ENCODE assay signal across 19 mouse cellular contexts in the genomic region with DNA sequence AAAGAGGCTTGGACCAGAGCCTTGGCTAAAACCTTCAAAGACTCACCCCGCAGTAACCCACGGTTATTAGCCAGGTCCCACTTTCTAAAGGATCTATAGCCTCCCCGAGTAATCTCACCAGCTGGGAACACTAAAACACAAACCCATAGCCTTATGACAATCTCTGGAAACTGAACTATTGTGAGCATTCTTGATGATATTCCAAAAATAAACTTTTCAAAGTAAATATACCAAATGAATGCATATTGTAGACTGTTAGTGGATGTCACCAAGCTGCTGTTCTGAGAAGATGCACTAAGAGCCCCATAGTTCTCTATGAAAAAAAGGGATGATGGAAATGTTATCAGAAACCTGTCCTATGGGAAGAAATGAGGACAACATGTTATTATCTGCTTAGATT. TPM values are rescaled to one million over a fixed set of nuclear protein-coding genes. Genes with fewer than 3 reads are reported as not detected.
DNase-seq lines count a peak whose midpoint lies in the region; ATAC-seq and TF ChIP-seq lines count a peak whose summit lies in the region.
"Had no signal": no experiment of that assay in that cellular context is flagged by ENCODE, and none has a peak within 500 bp of the region (broad histone marks: within the 10 kb centered on the region; RNA-seq: fewer than 3 reads in every experiment).

No protein-coding gene starts in this region.

- H3K79me2 ChIP-seq in heart, adult 2 months (replicated peaks; ENCODE audit: control insufficient read depth, insufficient read depth, low read length) = no peaks in the 10 kb centered on the region

- no peak overlapping the region for H3K4me3 ChIP-seq in heart, adult 2 months
- no peak overlapping the region for H3K4me3 ChIP-seq in heart, embryonic 12.5 days
- no peak overlapping the region for H3K4me3 ChIP-seq in liver, embryonic 12.5 days
- H3K4me3 ChIP-seq in lung, postnatal 0 days (ENCODE audit: low read depth, low read length) = no peak overlapping the region
- H3K4me3 ChIP-seq: embryonic facial prominence, embryonic 13.5 days; forebrain, embryonic 13.5 days; hindbrain, embryonic 15.5 days had no signal

- DNase-seq in heart, adult 2 months = no peak
- DNase-seq in liver = no peak
- DNase-seq in lung, postnatal 0 days (ENCODE audit: low spot score) = peak; percentile 66
- no peak for DNase-seq in lung, adult 18-20 months
- no peak for DNase-seq in layer of hippocampus, adult 8-10 months (ENCODE audit: low spot score in 2 of 2)
- DNase-seq: adrenal gland, postnatal 10 days; cerebellum, adult 11-12 months; cerebellum, adult 9-11 months; cerebellum, postnatal 36 days; forebrain, postnatal 0 days; gastrocnemius, postnatal 25 days; heart, postnatal 36 days had no signal

- H3K4me2 ChIP-seq in heart, embryonic 12.5 days = no peak overlapping the region
- no peak overlapping the region for H3K4me2 ChIP-seq in liver, embryonic 12.5 days
- H3K4me2 ChIP-seq in lung, postnatal 0 days (replicated peaks; ENCODE audit: low read depth, low read length) = no peak overlapping the region
- H3K4me2 ChIP-seq: embryonic facial prominence, embryonic 13.5 days; forebrain, embryonic 13.5 days; heart, embryonic 11.5 days; hindbrain, embryonic 15.5 days had no signal

- no peak for TF ChIP-seq CTCF in heart, adult 2 months (IDR thresholded peaks at IDR 0.05)
- no peak for TF ChIP-seq CTCF in lung, postnatal 0 days (IDR thresholded peaks at IDR 0.05)

- no peaks in the 10 kb centered on the region; the same call in 1 of the 2 replicates for H3K4me1 ChIP-seq in heart, adult 2 months (ENCODE audit: control insufficient read depth, insufficient read depth, low read length)
- H3K4me1 ChIP-seq in heart, embryonic 12.5 days (replicated peaks) = no peaks in the 10 kb centered on the region
- H3K4me1 ChIP-seq in liver, embryonic 12.5 days = peaks cover 13% of the 10 kb centered on the region; the same call in 1 of the 2 replicates
- H3K4me1 ChIP-seq in lung, postnatal 0 days (ENCODE audit: insufficient read depth, low read depth, low read length) = no peaks in the 10 kb centered on the region
- H3K4me1 ChIP-seq: embryonic facial prominence, embryonic 13.5 days; forebrain, embryonic 13.5 days; hindbrain, embryonic 15.5 days had no signal

- ATAC-seq in heart, embryonic 12.5 days (ENCODE audit: insufficient number of reproducible peaks, low FRiP score) = no peak
- no peak for ATAC-seq in liver, embryonic 12.5 days
- ATAC-seq in lung, postnatal 0 days = peak; percentile 43
- ATAC-seq: forebrain, embryonic 13.5 days; forebrain, postnatal 0 days had no signal

- H3K27ac ChIP-seq in heart, adult 2 months = peak overlapping the region; percentile 39
- no peak overlapping the region for H3K27ac ChIP-seq in heart, embryonic 12.5 days (ENCODE audit: poor library complexity, severe bottlenecking)
- H3K27ac ChIP-seq in liver, embryonic 12.5 days = 0 out of 2 replicates have a peak overlapping the region, but pooled peaks have one; percentile 45
- peak overlapping the region; percentile 15; the same call in 1 of the 2 replicates for H3K27ac ChIP-seq in lung, postnatal 0 days (ENCODE audit: low read length)
- H3K27ac ChIP-seq: embryonic facial prominence, embryonic 13.5 days; forebrain, embryonic 13.5 days; hindbrain, embryonic 15.5 days had no signal

- H3K27me3 ChIP-seq in heart, adult 2 months (ENCODE audit: control insufficient read depth, insufficient read depth, low read length) = no peaks in the 10 kb centered on the region
- no peaks in the 10 kb centered on the region for H3K27me3 ChIP-seq in heart, embryonic 12.5 days (replicated peaks)
- no peaks in the 10 kb centered on the region for H3K27me3 ChIP-seq in liver, embryonic 12.5 days (replicated peaks)
- no peaks in the 10 kb centered on the region for H3K27me3 ChIP-seq in lung, postnatal 0 days (replicated peaks; ENCODE audit: insufficient read depth, low read length)
- H3K27me3 ChIP-seq: embryonic facial prominence, embryonic 13.5 days; forebrain, embryonic 13.5 days; hindbrain, embryonic 15.5 days had no signal

- peaks cover 3% of the 10 kb centered on the region; the same call in 1 of the 2 replicates for H3K36me3 ChIP-seq in heart, adult 2 months (ENCODE audit: control insufficient read depth, insufficient read depth, low read length)
- no peaks in the 10 kb centered on the region for H3K36me3 ChIP-seq in heart, embryonic 12.5 days
- H3K36me3 ChIP-seq in liver, embryonic 12.5 days = no peaks in the 10 kb centered on the region
- H3K36me3 ChIP-seq in lung, postnatal 0 days (ENCODE audit: insufficient read depth, low read length) = no peaks in the 10 kb centered on the region
- H3K36me3 ChIP-seq: embryonic facial prominence, embryonic 13.5 days; hindbrain, embryonic 15.5 days had no signal

- 55% methylated on average over 3 of the region's 3 CpGs for WGBS in heart, adult 2 months
- 86% methylated on average over 3 of the region's 3 CpGs for WGBS in heart, embryonic 12.5 days
- WGBS in liver, embryonic 12.5 days (ENCODE audit: insufficient replicate concordance) = 71% methylated on average over 3 of the region's 3 CpGs
- 59% methylated on average over 3 of the region's 3 CpGs for WGBS in lung, postnatal 0 days

- TF ChIP-seq EP300 in heart, adult 2 months (IDR thresholded peaks at IDR 0.05; ENCODE audit: insufficient read depth, low read depth, low read length) = no peak
- TF ChIP-seq EP300 in lung, postnatal 0 days (IDR thresholded peaks at IDR 0.05) = no peak

- no peaks in the 10 kb centered on the region; the same call in 1 of the 2 replicates for H3K9me3 ChIP-seq in heart, embryonic 12.5 days (replicated peaks)
- no peaks in the 10 kb centered on the region for H3K9me3 ChIP-seq in liver, embryonic 12.5 days (replicated peaks)
- no peaks in the 10 kb centered on the region for H3K9me3 ChIP-seq in lung, postnatal 0 days (ENCODE audit: low read length)
- H3K9me3 ChIP-seq: embryonic facial prominence, embryonic 13.5 days; forebrain, embryonic 13.5 days; hindbrain, embryonic 15.5 days had no signal

- TF ChIP-seq POLR2A in heart, adult 2 months (IDR thresholded peaks at IDR 0.05; ENCODE audit: insufficient read depth, low read depth, low read length) = no peak

- intact Hi-C loops in heart, adult 2 months (cut with DNase I) = no loop called here

- no peak overlapping the region for H3K9ac ChIP-seq in heart, adult 2 months (ENCODE audit: low read depth, low read length)
- H3K9ac ChIP-seq in heart, embryonic 12.5 days = no peak overlapping the region
- H3K9ac ChIP-seq in liver, embryonic 12.5 days = no peak overlapping the region
- H3K9ac ChIP-seq in lung, postnatal 0 days (replicated peaks; ENCODE audit: low read depth) = no peak overlapping the region
- H3K9ac ChIP-seq: embryonic facial prominence, embryonic 13.5 days; forebrain, embryonic 13.5 days; forebrain, postnatal 0 days; hindbrain, embryonic 15.5 days had no signal

RNA-seq across cellular contexts. Expression of gene Tm4sf1, which starts 25.0 kb away (rescaled TPM):
- total RNA-seq in heart, adult 2 months (2021) = 10 to 100 TPM; 78.5 to 84.6 TPM
- 148 and 297 TPM in 2 replicates for polyA plus RNA-seq in heart, adult 2 months (2012; rRNA removed)
- polyA plus RNA-seq in heart, embryonic 12.5 days (2016; fragmentation: Nextera tagmentation; extraction: Ambion mirVana) = 166 and 176 TPM in 2 replicates
- polyA plus RNA-seq in liver, embryonic 12.5 days (2016; fragmentation: Nextera tagmentation; extraction: Ambion mirVana) = 10.9 and 12.5 TPM in 2 replicates
- 438 and 517 TPM in 2 replicates for polyA plus RNA-seq in lung, postnatal 0 days (2015; fragmentation: Nextera tagmentation; extraction: Ambion mirVana)
- 10 to 100 TPM; 10.2 to 17.6 (median 15.2) TPM for total RNA-seq in layer of hippocampus, adult 8-10 months (2022)
- total RNA-seq: MEL had no signal

Comparison
In these comparisons a context has a peak if more than half of its experiments do, and no peak if none do; other contexts are left out.
1. RNA of gene Tm4sf1, which starts 25.0 kb away (polyA plus RNA-seq): 438 to 517 TPM in lung, postnatal 0 days, 166 to 176 TPM in heart, embryonic 12.5 days and 148 to 297 TPM in heart, adult 2 months; 10.9 to 12.5 TPM in liver, embryonic 12.5 days; every median in the first group is over 10 times any median in the second.